Mouse (Mus musculus): Measurements from ENCODE around the gene Frs3.

GRCm38 (mm10) chr17:47744086-47744485 is 55.3 kb downstream of the Frs3 start:
- TF ChIP-seq CTCF (conservative IDR thresholded peaks at IDR 0.05; ENCODE audit: insufficient read depth, insufficient read length, low read depth, low read length), result no peak
- no peak for TF ChIP-seq POLR2A (IDR thresholded peaks at IDR 0.05; ENCODE audit: low read depth, low read length)
